Mouse (Mus musculus) lung, embryonic 16.5 days (tissue): ENCODE results near the gene Polg. TPM values are rescaled to one million over a fixed set of nuclear protein-coding genes. Genes with fewer than 3 reads are reported as not detected.

Source experiments
- ATAC-seq: fragments of 200-750 bp; cut with Nextera tagmentation; 2 replicates; pipeline ENCODE4 v1.8.0; 2017; ENCODE audit warnings: low read depth, mild to moderate bottlenecking, moderate library complexity
- H3K27ac ChIP-seq: fragments of 300-500 bp; sonication (generic); 2 replicates; pipeline ENCODE4 v1.5.1; 2014; ENCODE audit warnings: mild to moderate bottlenecking, control low read depth, low read length
- H3K27me3 ChIP-seq: fragments of 300-500 bp; sonication (generic); 2 replicates; pipeline ENCODE4 v1.6.1; 2014; ENCODE audit warnings: low read depth, low read length, mixed read lengths; ENCODE audit not compliant: control insufficient read depth, insufficient read depth
- H3K36me3 ChIP-seq: fragments of 300-500 bp; sonication (generic); 2 replicates; pipeline ENCODE4 v1.6.1; 2014; ENCODE audit warnings: low read length; ENCODE audit not compliant: control insufficient read depth, insufficient read depth
- H3K4me1 ChIP-seq: fragments of 300-500 bp; sonication (generic); replicated peaks from 2 replicates; pipeline ENCODE4 v1.6.1; 2014; ENCODE audit warnings: low read length, mixed read lengths; ENCODE audit not compliant: control insufficient read depth, insufficient read depth
- H3K4me2 ChIP-seq: fragments of 300-500 bp; sonication (generic); 2 replicates; pipeline ENCODE4 v1.6.1; 2014; ENCODE audit warnings: low read depth, low read length, control low read depth
- H3K4me3 ChIP-seq: fragments of 300-500 bp; sonication (generic); 2 replicates; pipeline ENCODE4 v1.5.1; 2014; ENCODE audit warnings: mild to moderate bottlenecking, low read length, control low read depth
- H3K9ac ChIP-seq: fragments of 300-500 bp; sonication (generic); 2 replicates; pipeline ENCODE4 v1.6.1; 2014; ENCODE audit warnings: low read length, control low read depth
- H3K9me3 ChIP-seq: fragments of 300-500 bp; sonication (generic); 2 replicates; pipeline ENCODE4 v1.6.1; 2016; ENCODE audit warnings: low read length; ENCODE audit not compliant: control insufficient read depth
- WGBS: fragments of 180-500 bp; shearing (Covaris S2); extraction: QIAGEN DNeasy Blood & Tissue Kit; methylation state at CpG from one replicate; pipeline ENCODE4 v1.1.7; 2014; 5-methylcytosine and 5-hydroxymethylcytosine counted together
- polyA plus RNA-seq: library from polyadenylated mRNA; unstranded; fragments of >200 nt; fragmentation: Nextera tagmentation; extraction: Ambion mirVana; gene quantifications from 2 replicates; pipeline ENCODE4 v1.2.1, GENCODE M21; 2015

Polg gene
- polyA plus RNA-seq, 1 experiment from 2014 or later, result 41.7 TPM

- 7% methylated on average over 5 of the region's 5 CpGs for WGBS
- Histone ChIP-seq H3K4me3 (no peak overlapping the region), H3K27me3 (peaks cover 100% of the 10 kb centered on the region), H3K36me3 (no peaks in the 10 kb centered on the region), H3K9ac (no peak overlapping the region), H3K27ac (no peak overlapping the region), H3K4me2 (no peak overlapping the region), H3K4me1 (peaks cover 12% of the 10 kb centered on the region), H3K9me3 (no peaks in the 10 kb centered on the region)
- ATAC-seq, result no peak
Measured at GRCm38 (mm10) chr7:79503656-79504250, 37.6 kb upstream of the Polg start.

DNA sequence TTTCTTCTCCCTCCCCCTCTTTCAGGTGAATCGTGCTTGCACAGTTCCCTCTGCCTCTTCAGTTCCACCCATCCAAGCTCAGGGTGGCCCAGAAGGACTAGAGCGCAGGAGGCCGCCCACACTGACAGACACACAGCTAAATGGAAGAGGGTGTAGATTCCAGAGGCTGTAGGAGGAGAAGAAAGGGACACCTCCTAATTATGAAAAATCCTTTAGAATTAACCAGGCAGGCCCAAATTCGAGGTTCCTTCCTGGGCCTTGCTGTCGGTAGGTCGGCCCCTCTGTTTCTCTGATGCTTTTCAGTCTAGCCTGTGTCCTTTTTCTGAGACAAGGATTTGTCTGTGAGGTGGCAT, 36.9 kb upstream of the Polg start:
- peaks cover 12% of the 10 kb centered on the region for H3K4me1 ChIP-seq
- H3K4me2 ChIP-seq, result no peak overlapping the region
- H3K27me3 ChIP-seq, result peaks cover 100% of the 10 kb centered on the region
- H3K36me3 ChIP-seq, result no peaks in the 10 kb centered on the region
- H3K27ac ChIP-seq, result no peak overlapping the region
- no peak overlapping the region for H3K9ac ChIP-seq
- no peak for ATAC-seq
- WGBS, result 13% methylated on average over 6 of the region's 6 CpGs
- no peaks in the 10 kb centered on the region for H3K9me3 ChIP-seq
- H3K4me3 ChIP-seq, result no peak overlapping the region

- Histone ChIP-seq H3K4me1 (peaks cover 12% of the 10 kb centered on the region), H3K9ac (no peak overlapping the region), H3K27me3 (peaks cover 100% of the 10 kb centered on the region), H3K4me2 (no peak overlapping the region), H3K27ac (no peak overlapping the region), H3K9me3 (no peaks in the 10 kb centered on the region), H3K4me3 (no peak overlapping the region), H3K36me3 (no peaks in the 10 kb centered on the region)
- no peak for ATAC-seq
- 9% methylated on average over 10 of the region's 10 CpGs for WGBS
Measured at GRCm38 (mm10) chr7:79502152-79503102, 36.3 kb upstream of the Polg start.

DNA sequence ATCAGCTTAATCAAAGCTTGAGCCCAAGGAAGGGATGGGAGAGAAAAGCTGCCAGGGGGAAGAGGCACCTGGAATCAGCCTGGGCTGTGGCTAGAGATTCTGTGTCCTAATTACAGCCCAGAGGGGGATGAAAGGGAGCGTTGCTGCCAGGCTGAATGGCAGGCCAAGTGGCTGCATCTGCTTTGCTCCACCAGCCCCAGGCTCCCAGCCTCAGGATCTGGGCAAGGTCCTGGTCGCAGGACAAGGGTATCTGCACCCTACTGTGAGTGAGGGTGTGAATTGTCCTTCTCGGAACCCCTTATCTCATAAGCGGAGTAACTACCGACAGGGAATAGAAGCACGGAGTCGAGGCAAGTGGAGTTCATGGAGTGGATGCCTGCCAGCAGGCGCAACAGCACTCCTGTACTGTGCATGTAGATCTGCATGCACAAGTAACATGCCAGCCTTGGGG, 35.4 kb upstream of the Polg start:
- Histone ChIP-seq H3K4me2 (no peak overlapping the region), H3K36me3 (no peaks in the 10 kb centered on the region), H3K9ac (no peak overlapping the region), H3K27me3 (peaks cover 100% of the 10 kb centered on the region), H3K27ac (no peak overlapping the region), H3K4me3 (no peak overlapping the region), H3K9me3 (no peaks in the 10 kb centered on the region), H3K4me1 (peaks cover 12% of the 10 kb centered on the region)
- WGBS, result 4% methylated on average over 8 of the region's 8 CpGs
- ATAC-seq, result no peak

DNA sequence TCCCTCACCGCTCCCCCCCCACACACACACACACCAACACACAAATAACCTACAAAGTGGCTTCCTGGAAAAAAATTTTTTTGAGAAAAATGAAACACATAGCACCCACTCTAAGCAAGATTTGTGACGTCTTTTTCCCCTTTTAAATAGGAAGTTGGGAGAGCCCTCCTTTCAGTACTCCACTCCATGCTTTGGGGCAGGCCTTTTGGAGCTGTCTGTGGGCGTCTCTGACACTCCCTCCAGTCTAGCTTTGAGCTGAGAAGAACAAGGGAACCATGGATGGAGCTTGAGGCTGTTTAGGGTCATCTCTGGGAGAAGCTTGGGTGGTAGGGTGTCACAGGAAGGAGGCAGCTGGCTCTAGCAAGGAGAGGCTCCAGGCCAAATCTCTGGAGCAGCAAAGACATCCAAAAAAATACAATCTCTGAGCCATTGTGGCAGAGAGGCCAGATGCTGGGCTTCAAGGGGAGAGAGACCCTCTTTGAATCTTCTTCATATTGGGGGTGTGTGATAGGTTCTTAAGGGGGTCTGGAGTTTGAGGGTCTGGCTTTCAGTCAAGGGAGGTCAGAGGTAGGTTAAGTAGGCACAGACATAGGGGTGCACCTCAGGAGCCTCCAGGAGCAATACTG, 34.6 kb upstream of the Polg start:
- H3K27ac ChIP-seq, result no peak overlapping the region
- 7% methylated on average over 3 of the region's 3 CpGs for WGBS
- no peak overlapping the region for H3K4me2 ChIP-seq
- no peak for ATAC-seq
- H3K9ac ChIP-seq, result no peak overlapping the region
- H3K36me3 ChIP-seq, result no peaks in the 10 kb centered on the region
- H3K9me3 ChIP-seq, result no peaks in the 10 kb centered on the region
- H3K4me1 ChIP-seq, result peaks cover 12% of the 10 kb centered on the region
- H3K4me3 ChIP-seq, result no peak overlapping the region
- peaks cover 100% of the 10 kb centered on the region for H3K27me3 ChIP-seq

GRCm38 (mm10) chr7:79499596-79500570, 33.7 kb upstream of the Polg start:
- H3K9me3 ChIP-seq, result no peaks in the 10 kb centered on the region
- ATAC-seq, result no peak
- peaks cover 98% of the 10 kb centered on the region for H3K27me3 ChIP-seq
- H3K9ac ChIP-seq, result no peak overlapping the region
- H3K4me1 ChIP-seq, result peaks cover 10% of the 10 kb centered on the region
- H3K4me2 ChIP-seq, result peak overlapping the region; percentile 12; the same call in 1 of the 2 replicates
- H3K4me3 ChIP-seq, result peak overlapping the region; percentile 16
- no peaks in the 10 kb centered on the region for H3K36me3 ChIP-seq
- H3K27ac ChIP-seq, result no peak overlapping the region
- WGBS, result 3% methylated on average over 61 of the region's 72 CpGs

- no peak overlapping the region for H3K9ac ChIP-seq
- H3K4me2 ChIP-seq, result no peak overlapping the region
- H3K9me3 ChIP-seq, result no peaks in the 10 kb centered on the region
- H3K27ac ChIP-seq, result no peak overlapping the region
- no peaks in the 10 kb centered on the region for H3K36me3 ChIP-seq
- peaks cover 5% of the 10 kb centered on the region for H3K4me1 ChIP-seq
- WGBS, result 2% methylated on average over 35 of the region's 35 CpGs
- no peak overlapping the region for H3K4me3 ChIP-seq
- no peak for ATAC-seq
- H3K27me3 ChIP-seq, result peaks cover 98% of the 10 kb centered on the region
Measured at GRCm38 (mm10) chr7:79498965-79499595, 32.9 kb upstream of the Polg start.

GRCm38 (mm10) chr7:79498356-79498755, 32.2 kb upstream of the Polg start:
- Histone ChIP-seq H3K36me3 (no peaks in the 10 kb centered on the region), H3K27me3 (peaks cover 92% of the 10 kb centered on the region), H3K9ac (no peak overlapping the region), H3K4me3 (no peak overlapping the region), H3K9me3 (no peaks in the 10 kb centered on the region), H3K27ac (no peak overlapping the region), H3K4me1 (peaks cover 5% of the 10 kb centered on the region), H3K4me2 (no peak overlapping the region)
- ATAC-seq, result no peak
- 4% methylated on average over 6 of the region's 6 CpGs for WGBS
